Mouse (Mus musculus) gastrocnemius, adult 18-20 months (tissue): ENCODE data around the gene 3110040N11Rik. TPM values are rescaled to one million over a fixed set of nuclear protein-coding genes. Genes with fewer than 3 reads are reported as not detected.
A peak's percentile ranks its signal among the peaks of the same experiment; 100 is the strongest.
"Not testable (repeated sequence)": the region's sequence is repeated elsewhere in the genome, so short reads cannot be mapped to it uniquely, and the experiment has no call there.

Experiments
- DNase-seq: peaks from one replicate; pipeline ENCODE4 v3.0.0; 2021; ENCODE audit warnings: low spot score
- long read RNA-seq, 2 experiments: library from polyadenylated mRNA; stranded (forward); transcript quantifications; one replicate each; pipeline ENCODE4 v2.0.0; 2021
- total RNA-seq, 2 experiments: library from RNA; stranded (reverse); gene quantifications; 2 replicates each; pipeline ENCODE4 v1.2.3; 2021

3110040N11Rik gene
- 10 to 100 TPM; 21.9 to 23.7 TPM for total RNA-seq
- long read RNA-seq, experiment 1, partial matches to known transcripts, result 3 of 18 reads
- long read RNA-seq, experiment 1, other reads (novel, unspliced or antisense), result 14 of 18 reads
- long read RNA-seq, experiment 2, partial matches to known transcripts, result 1 of 15 reads
- long read RNA-seq, experiment 2, other reads (novel, unspliced or antisense), result 12 of 15 reads

DNA sequence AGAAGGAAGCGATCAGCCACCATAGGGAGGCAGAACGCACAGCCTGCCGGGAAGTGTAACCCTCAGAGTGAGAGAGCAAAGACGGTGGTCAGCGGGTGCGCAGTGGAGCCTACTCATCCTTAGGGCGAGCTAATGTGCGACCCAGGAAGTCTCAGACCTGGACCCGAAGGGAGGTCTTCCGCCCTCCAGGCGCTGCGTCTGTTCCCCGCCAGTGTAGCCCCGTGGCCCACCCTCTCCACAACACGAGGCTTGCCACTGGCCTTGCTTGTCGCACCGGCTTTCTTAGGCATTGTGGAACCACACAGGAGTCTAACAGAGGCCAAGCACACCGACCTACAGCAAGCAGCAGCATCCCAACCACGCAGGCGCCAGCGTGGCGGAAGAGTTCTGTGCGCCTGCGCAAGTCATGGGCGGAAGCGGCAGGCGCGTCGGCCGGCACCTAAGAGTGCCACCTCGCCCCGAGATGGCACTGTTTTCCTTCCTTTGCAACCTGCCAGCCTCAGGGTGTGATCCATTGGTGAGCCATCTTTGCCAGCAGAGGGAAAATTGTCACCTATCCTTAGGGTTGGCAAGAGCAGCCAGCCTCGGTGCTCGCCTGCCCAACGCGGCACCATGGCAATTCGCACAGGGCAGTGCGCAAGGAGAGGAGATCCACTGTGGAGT, at the start of gene 3110040N11Rik:
Gene 3110040N11Rik, minus strand, starts transcription at position 384 of the 663 bp plus-strand sequence.
- DNase-seq, result peak; percentile 85

DNA sequence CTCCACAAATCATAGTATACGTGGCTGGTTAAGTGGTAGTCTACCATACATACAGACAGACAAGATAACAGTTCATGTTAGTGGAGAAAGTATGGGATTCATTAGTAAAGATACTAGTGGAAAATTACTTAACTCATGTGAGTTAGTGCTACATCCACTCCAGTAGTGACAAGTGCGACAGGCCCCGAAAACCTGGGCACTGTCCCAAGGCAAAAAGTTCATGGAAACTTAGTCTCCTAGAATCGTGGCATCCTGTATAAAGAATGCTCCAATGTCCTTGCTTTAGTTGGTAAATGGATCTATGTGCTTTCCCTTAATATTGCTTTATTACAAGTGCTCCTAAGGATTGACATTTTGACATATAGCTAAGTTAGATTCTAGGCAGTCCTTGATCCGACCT, 48.5 kb upstream of the 3110040N11Rik start:
- DNase-seq, result not testable (repeated sequence)

DNA sequence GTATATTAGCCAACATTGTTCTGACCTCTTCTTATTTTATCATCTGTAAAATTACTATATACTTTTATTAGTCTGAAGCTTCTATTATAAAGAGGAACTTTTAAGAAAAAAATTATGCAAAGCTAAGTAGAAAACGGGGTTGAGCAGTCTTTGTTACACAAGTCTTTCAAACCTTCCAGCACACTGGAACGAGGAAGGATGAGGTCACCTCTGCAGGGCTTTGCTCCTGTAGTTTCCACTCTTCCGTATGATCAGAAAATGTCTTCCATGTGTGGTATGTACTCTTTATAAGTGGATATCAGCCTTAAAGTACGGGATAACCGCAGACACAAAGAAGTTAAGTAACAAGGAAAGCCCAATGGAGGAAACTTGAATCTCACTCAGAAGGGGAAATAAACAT, 46.2 kb upstream of the 3110040N11Rik start:
- no peak for DNase-seq

DNA sequence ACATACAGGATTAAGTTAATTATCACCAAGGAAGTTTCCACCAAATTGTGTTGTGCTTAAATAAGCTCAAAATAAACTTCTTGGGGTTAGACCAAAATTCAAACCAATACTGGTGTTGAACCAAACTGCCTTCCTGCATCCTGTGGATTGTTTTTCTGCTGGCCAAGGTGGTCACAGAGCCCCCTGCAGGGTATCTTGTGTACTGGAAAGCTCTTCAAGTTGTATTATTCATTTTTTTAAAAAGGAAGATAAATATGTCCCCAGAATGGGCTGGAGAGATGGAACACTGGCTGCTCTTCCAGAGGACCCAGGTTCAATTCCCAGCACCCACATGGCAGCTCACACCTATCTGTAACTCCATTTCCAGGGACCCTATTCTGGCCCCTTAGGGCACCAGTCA, 45.6 kb upstream of the 3110040N11Rik start:
- DNase-seq, result no peak

DNA sequence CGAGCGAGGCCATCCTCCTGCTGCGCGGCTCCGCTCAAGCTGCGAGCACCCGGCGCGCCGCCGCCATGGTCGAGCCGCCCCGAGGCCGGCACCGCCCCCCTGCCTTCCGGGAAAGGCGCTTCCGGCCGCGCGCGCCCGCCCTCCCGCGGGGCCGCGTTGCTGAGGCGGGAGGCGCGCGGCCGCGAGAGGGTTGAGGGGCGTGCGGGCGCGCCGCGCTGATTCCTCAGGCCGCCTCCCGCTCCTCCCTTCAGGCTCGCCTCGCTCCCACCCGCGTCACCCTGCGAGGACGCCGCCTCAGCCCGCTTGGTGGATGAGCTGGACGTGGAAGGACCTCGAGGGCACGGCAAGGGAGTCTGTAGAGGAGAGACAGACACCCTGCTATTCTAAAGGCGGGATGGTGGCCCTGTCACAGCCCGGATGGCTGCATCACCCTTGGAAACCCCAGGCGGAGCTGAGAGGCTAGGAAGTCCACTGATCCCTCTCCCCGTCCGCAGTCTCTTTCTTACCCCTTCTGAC, 40.2 kb upstream of the 3110040N11Rik start, which contains the start of gene Btbd1:
Gene Btbd1, minus strand, starts transcription at position 53 of the 516 bp plus-strand sequence.
- DNase-seq, result peak; percentile 71

DNA sequence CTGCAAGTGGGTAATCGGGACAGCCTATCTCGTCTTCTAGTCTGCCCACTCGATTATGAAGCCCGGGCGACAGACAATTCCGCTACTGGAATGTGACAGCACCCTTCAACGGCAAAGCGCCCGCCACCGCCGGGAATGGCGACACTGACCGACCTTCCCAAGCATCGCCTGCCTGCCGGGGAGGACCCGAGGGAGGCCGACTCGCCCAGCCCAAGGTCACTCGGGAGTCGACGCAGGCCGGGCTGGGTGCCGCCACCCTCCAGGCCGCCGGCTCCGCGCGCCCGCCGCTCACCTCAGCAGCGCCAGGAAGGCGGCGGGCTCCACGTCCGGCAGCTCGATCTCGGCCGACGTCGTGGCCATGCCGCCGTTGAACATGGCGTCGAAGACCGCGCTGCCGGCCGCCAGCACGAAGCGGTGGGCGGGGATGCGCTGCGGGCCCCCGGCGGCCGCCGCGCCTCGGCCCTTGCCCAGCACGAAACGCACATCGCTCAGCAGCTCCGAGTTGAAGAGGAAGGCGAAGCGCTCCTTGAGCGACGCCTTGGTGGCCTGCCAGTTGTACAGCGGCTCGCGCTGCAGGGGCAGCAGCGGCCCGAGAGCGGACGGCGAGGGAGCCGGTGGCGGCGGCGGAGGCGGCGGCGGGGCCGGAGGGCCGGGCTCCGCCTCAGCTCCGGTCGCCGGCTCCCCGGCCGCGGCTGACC, 39.6 kb upstream of the 3110040N11Rik start:
- DNase-seq, result peak; percentile 48

DNA sequence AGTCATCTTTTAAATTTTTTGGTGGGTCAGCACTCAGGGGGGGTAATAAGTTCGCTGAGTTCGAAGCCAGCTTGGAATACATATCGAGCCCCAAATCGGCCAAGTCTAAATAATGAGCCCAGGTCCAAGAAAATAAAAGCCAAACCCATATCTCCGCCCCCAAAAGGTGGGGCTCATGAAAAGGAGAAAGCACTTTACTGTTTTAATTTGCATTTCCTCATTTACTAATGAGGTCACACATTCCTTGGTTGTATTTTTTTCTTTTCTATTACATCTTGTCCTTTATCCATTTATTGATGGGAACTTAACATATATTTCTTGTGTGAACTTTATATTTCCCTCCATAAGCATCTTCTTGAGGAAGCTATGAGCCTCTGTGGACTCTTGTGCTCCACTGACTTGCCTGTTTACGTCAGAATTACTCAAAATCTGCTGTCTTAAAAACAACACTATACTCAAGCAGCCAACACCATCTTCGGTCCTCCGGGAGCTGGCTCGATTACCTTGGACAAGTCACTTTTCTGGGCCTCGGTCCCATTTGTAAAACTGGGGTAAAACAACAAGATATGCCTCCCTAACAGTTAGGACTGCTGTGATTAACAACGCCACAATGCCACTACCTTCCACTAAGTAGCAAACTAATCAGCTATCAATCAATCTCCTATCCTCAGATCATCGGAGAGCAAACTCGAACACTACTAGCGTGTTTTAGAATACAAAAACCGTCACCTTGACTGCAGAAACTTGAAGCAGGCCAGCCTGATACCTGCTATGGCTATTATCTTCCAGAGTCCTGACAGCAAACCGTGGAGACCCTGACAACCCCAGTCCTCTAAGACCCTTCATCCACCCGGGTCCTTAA, 38.8 kb upstream of the 3110040N11Rik start:
- no peak for DNase-seq

DNA sequence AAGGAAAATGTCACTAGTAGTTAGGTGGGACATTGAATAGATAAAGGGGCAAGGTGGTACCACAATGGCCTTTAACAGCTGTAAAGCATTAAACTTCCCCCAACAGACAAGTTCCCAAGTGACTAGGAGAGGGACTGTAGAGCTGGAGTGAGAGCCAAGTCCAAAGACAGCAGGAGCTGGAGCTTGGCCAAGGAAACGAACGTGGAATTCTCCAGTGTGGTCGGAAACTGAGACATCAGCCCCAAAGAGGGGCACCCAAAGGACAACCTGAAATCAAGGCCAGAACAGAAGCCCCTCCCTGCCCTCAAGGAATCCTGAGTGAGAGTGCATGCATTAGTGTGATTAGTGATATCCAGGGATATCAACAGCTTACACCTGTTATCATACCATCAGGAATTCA, 36.1 kb upstream of the 3110040N11Rik start:
- DNase-seq, result no peak

DNA sequence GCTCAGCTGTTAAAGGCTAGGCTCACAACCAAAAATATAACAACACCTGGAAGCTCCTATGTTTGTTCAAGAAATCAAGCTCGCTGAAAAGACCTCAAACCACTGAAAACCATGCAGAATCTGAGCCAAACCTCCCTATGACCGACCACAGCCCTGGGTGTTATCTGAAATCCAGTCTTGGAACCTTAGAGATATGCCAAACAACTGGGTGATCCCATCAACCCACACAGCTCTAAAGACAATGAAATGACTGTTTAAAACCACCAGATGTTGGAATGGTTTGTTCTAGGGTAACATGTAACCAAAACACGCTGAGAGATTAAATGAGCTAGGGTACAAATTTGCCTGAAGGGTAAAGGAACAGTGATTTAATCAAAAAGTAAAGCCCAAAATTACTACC, 35.6 kb upstream of the 3110040N11Rik start:
- no peak for DNase-seq

DNA sequence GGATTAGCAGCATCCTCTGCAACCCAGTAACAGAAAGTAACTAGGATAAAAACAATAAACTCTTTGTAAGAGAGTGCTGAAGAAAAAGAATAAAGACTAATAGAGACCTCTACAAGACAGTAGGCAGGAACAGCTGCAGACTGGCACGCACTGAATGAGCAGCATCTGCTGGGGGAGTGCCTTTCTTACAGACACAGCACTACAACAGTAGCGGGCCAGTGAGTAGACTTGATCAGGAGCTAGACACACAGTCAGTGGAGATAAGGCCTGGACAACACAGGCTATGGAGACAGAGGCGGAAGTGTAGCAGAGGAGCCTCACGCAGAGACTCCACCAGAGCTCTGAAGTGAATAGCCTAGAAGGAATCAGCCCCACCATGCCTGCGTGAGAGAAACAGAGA, 16.8 kb upstream of the 3110040N11Rik start:
- no peak for DNase-seq

DNA sequence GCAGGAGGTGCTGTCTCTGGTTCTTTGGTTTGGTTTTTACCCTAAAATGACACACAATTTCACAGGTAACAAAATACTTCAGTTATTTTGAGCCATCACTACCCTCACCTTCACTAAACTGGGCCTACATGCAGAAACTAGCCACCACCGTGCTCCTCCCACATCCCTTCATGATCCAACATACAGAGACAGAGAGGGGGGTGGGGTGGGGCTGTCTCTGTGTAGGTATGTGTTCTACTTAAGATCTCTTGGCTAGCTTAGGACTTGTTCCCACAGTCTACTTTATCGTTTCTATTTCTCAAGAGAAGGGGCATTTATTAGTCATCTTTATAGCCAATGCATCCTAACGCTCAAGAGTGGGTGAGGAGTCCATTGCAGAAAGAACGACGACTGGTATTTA, 742 bp downstream of the 3110040N11Rik start:
- DNase-seq, result no peak

DNA sequence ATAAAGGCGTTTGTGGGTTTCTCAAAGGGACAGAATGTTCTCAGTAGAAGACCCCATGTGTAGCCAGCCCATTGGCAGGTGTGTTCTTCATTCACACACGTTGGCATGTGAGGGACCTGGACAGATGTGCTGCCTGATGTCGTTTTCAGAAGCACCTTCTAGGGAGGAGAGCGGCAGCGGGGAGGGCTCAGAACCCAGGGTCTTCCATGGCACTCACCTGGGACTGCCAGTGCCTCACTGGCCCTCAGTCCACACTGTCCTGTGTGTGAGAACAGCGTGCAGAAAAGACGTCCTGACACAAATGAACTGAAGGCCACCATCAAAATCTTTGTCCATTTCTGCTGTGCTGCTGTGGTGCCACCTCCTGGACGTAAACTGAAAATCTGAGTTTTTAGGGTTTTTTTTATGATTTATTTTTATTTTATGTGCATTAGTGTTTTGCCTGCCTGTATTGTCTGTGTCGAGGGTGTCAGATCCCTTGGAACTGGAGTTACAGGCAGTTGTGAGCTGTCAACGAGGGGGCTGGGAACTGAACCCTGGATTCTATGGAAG, 11.5 kb downstream of the 3110040N11Rik start:
- no peak for DNase-seq

DNA sequence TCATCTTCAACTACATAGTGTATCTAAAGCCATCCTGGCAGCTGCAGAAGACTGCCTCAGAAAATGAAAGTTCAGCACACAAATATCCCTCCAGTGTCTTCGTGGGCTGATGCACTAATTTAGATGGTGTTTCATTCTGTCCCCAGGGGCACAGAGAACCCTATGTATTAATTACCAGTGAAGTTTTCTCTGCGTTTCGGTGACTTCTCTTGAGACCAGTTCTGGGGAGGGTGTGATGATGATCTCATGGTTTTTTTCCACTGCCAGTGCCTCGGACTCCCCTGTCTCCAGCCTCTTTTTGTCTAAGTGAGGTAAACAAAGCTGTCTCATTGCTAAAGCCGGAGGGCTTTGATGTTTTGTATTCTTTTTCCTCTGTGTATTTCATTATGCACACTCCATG, 14.0 kb downstream of the 3110040N11Rik start:
- DNase-seq, result no peak

DNA sequence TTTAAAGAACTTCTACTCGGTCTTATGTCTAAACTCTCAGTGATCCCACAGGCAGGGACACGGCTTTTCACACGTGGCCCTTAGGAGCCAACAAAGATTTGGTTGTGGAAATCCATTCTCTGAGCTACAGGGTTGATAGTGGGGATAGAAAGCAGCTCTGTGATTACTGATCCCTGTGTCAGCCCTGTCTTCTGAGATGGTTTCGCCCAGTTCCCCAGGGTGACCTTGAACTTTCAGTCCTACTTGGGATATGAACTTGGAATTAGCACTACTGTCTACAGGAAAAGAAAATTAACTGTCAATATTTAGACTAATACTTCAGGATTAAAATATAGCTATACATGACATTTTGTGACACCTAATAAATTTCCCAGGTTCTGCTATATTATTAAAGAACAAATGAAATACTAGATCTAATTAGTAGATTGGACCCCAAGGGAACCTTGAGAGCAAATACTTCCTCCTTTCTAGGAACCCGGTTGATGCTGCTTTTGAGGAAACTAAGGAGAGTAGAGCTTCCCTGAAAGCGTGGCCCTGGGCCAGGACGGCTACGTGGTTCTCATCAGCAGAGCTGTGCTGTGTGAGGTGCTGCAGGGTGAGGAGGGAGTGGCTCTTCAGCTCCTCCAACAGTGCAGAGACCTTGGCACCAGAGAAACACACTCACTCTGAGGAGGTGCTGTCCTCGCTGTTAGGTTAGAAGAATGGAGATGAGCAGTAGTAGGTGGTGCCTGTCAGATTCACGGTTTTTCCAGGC, 16.3 kb downstream of the 3110040N11Rik start:
- DNase-seq, result no peak

DNA sequence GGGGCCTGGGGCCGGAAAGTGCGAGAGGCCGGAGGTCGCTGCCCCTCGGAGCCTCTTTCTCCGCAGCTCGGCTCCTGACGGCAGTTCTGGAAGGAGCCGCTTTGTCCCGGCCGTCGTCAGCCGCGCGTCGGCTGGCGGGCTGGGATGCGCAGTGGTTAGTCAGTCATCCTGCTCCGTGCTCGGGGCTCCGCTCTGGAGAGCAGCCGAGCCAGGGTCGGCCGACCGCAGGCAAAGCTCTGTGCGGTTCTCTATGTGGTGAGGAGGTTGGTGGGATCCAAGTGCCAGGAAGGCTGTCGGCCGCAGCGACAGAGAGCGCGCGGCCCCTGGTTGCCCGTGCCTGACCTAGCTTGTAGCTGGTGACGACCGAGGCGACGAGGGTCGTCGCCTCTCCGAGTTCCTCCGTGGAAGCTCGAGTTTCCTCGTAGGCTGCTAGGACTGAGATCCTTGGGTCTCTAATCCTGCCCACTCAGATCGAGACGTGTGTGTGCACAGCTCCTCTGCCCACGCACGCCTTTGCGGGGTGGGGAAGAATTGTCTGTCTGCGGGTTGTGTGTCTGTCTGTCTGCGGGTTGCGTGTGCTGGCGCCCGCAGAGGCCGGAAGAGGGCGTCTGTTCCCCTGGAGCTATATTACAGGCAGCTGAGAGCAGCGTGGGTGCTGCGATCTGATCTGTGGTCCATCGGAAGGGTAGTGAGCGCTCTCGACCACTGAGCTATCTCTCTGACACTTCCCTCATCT, 26.0 kb downstream of the 3110040N11Rik start:
- DNase-seq, result peak; percentile 10

DNA sequence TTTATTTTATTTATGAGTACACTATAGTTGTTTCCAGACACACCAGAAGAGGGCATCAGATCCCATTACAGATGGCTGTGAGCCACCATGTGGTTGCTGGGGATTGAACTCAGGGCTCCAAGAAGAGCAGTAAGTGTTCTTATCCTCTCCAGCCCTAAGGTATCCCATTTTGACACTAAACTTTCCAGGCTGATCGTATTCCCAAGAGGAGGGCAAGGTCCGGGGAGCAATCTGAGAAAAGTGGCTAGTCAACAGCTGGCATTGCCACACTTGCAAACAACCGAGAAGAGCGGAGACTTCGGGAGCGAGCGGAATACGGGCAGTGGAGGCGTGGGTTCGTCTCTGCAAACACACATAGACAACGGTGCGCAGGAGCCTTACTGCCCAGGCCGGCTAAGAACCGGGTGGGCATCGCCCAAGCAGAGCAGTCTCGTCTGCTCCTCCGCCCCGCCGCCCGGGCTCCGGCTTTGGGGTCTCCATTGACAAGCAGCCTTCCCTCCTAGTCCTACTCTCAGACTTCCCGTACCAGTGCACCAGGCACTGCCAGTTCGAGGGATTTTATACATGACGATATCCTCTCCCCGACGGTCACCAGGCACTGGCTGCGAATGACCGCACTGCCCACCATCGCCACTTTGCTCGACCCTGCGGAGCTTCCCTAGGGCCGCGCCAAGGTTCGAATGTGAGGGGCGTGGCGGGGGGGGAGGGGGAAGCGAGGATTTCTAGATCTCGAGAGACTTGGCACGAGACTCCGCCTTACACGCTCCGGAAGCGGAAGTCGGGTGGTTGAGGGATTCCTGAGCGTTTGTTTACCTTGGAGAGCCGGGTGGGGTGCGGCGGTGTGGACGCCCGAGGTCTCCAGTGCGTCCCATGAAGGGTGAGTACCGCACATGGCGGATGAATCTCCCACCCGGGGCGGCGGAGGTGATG, 26.8 kb downstream of the 3110040N11Rik start, which contains the start of gene Ramac:
Gene Ramac, plus strand, starts transcription at position 746 of the 930 bp plus-strand sequence.
- peak; percentile 84 for DNase-seq

DNA sequence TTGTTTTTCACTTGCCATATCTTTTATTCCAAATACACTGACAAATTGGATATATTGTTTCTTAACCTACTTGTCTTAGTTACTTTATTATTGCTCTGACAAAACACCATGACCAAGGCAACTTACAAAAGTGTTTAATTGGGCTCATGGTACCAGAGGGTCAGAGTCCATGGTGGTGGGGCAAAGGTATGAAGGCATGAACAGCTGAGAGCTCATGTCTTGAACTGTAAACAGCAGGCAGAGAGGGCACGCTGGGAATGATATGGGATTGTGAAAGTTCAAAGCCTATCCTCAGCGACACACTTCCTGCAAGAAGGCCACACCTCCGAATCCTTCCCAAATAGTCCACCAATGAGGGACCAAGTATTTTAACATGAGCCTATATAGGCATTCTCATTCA, 41.3 kb downstream of the 3110040N11Rik start:
- DNase-seq, result no peak

DNA sequence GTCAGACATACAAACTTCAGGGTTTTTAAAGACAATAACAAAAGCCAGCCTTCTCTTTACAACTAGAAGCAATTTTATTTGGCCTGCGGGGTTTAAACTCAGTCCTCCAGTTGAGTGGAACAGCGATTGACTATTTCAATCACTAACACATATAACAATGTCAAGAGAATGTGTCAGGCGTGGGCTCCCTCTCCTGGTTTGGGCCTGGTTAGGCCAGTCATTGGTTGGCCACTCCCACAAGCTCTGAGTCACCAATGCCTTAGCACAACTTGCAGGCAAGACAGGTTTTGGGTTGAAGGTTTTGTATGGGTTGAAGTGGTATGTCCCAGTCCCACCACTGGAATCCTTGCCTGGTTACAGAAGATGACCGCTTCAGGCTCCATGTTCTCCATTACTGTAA, 45.1 kb downstream of the 3110040N11Rik start:
- DNase-seq, result peak; percentile 24
